Mouse (Mus musculus): ENCODE results near the gene Txnrd2. TPM values are rescaled to one million over a fixed set of nuclear protein-coding genes. Genes with fewer than 3 reads are reported as not detected.

Txnrd2 gene
- polyA plus RNA-seq, 1 experiment from 2014 or later: 27.9 TPM

- no peak for DNase-seq (ENCODE audit: low spot score)
- 91% methylated on average over 8 of the region's 8 CpGs for WGBS
- H3K9me3 ChIP-seq: no peaks in the 10 kb centered on the region
Observed at GRCm38 (mm10) chr16:18523563-18524245, 97.5 kb downstream of the Txnrd2 start.

GRCm38 (mm10) chr16:18528656-18529055 is 102.5 kb downstream of the Txnrd2 start:
- no peak for DNase-seq (ENCODE audit: low spot score)
- Histone ChIP-seq H3K9me3 (peaks cover 3% of the 10 kb centered on the region; the same call in 1 of the 2 replicates), H3K36me3 (replicated peaks) (no peaks in the 10 kb centered on the region), H3K4me3 (no peak overlapping the region), H3K27ac (replicated peaks) (no peak overlapping the region), H3K4me1 (no peaks in the 10 kb centered on the region), H3K27me3 (replicated peaks; ENCODE audit: low read depth, poor library complexity, severe bottlenecking) (no peaks in the 10 kb centered on the region)
- WGBS: 91% methylated on average over 5 of the region's 5 CpGs

More at GRCm38 (mm10) chr16:18523563-18524245, 97.5 kb downstream of the Txnrd2 start:
- no peaks in the 10 kb centered on the region for H3K36me3 ChIP-seq (replicated peaks)
- H3K4me1 ChIP-seq: no peaks in the 10 kb centered on the region
- no peak overlapping the region for H3K4me3 ChIP-seq
- no peak overlapping the region for H3K27ac ChIP-seq (replicated peaks)
- no peaks in the 10 kb centered on the region for H3K27me3 ChIP-seq (replicated peaks; ENCODE audit: low read depth, poor library complexity, severe bottlenecking)

Other genes starting within 250 kb of the Txnrd2 start
- not detected in 2 replicates for gene Ccdc188, start 208.5 kb upstream of the Txnrd2 start, polyA plus RNA-seq (2016; fragmentation: Nextera tagmentation; extraction: Ambion mirVana)
- 15.5 and 17.9 TPM in 2 replicates for gene Zdhhc8, start 191.2 kb upstream of the Txnrd2 start, polyA plus RNA-seq (2016; fragmentation: Nextera tagmentation; extraction: Ambion mirVana)
- 116 and 120 TPM in 2 replicates for gene Trmt2a, start 177.7 kb upstream of the Txnrd2 start, polyA plus RNA-seq (2016; fragmentation: Nextera tagmentation; extraction: Ambion mirVana)
- gene Ranbp1, start 177.7 kb upstream of the Txnrd2 start, polyA plus RNA-seq (2016; fragmentation: Nextera tagmentation; extraction: Ambion mirVana): 1,276 and 1,293 TPM in 2 replicates
- gene Gm49776, start 168.1 kb upstream of the Txnrd2 start, polyA plus RNA-seq (2016; fragmentation: Nextera tagmentation; extraction: Ambion mirVana): 6.6 TPM in 1 of 2 replicates, not detected in the other
- 47.3 and 50.9 TPM in 2 replicates for gene Dgcr8, start 137.1 kb upstream of the Txnrd2 start, polyA plus RNA-seq (2016; fragmentation: Nextera tagmentation; extraction: Ambion mirVana)
- gene Tango2, start 78.3 kb upstream of the Txnrd2 start, polyA plus RNA-seq (2016; fragmentation: Nextera tagmentation; extraction: Ambion mirVana): 29.1 and 31.5 TPM in 2 replicates
- 65.8 and 71.2 TPM in 2 replicates for gene Arvcf, start 78.2 kb upstream of the Txnrd2 start, polyA plus RNA-seq (2016; fragmentation: Nextera tagmentation; extraction: Ambion mirVana)
- 56.2 and 58.4 TPM in 2 replicates for gene Comt, start 468 bp downstream of the Txnrd2 start, polyA plus RNA-seq (2016; fragmentation: Nextera tagmentation; extraction: Ambion mirVana)
- 17.9 and 19.1 TPM in 2 replicates for gene Gnb1l, start 72.3 kb downstream of the Txnrd2 start, polyA plus RNA-seq (2016; fragmentation: Nextera tagmentation; extraction: Ambion mirVana)
- 3.8 and 4.1 TPM in 2 replicates for gene Rtl10, start 72.5 kb downstream of the Txnrd2 start, polyA plus RNA-seq (2016; fragmentation: Nextera tagmentation; extraction: Ambion mirVana)
- 8.1 and 9.5 TPM in 2 replicates for gene Tbx1, start 164.3 kb downstream of the Txnrd2 start, polyA plus RNA-seq (2016; fragmentation: Nextera tagmentation; extraction: Ambion mirVana)
- 2.6 and 3.5 TPM in 2 replicates for gene Gp1bb, start 196.0 kb downstream of the Txnrd2 start, polyA plus RNA-seq (2016; fragmentation: Nextera tagmentation; extraction: Ambion mirVana)
- gene Gm49601, start 200.0 kb downstream of the Txnrd2 start, polyA plus RNA-seq (2016; fragmentation: Nextera tagmentation; extraction: Ambion mirVana): 3.2 and 3.6 TPM in 2 replicates
- 30.2 and 32.2 TPM in 2 replicates for gene Sept5, start 203.6 kb downstream of the Txnrd2 start, polyA plus RNA-seq (2016; fragmentation: Nextera tagmentation; extraction: Ambion mirVana)